Mouse (Mus musculus): ENCODE data around the gene Wscd2. TPM values are rescaled to one million over a fixed set of nuclear protein-coding genes. Genes with fewer than 3 reads are reported as not detected.

Wscd2 gene
- polyA plus RNA-seq, 1 experiment from 2014 or later = 2.5 TPM

- ATAC-seq (replicated peaks; ENCODE audit: insufficient number of reproducible peaks, insufficient read depth, low FRiP score, low read depth) = no peak
- 0 out of 2 replicates have a peak, but pooled peaks cover 3% of the 10 kb centered on the region for H3K27me3 ChIP-seq
Observed at GRCm38 (mm10) chr5:113600181-113600580, 110.0 kb downstream of the Wscd2 start.

DNA sequence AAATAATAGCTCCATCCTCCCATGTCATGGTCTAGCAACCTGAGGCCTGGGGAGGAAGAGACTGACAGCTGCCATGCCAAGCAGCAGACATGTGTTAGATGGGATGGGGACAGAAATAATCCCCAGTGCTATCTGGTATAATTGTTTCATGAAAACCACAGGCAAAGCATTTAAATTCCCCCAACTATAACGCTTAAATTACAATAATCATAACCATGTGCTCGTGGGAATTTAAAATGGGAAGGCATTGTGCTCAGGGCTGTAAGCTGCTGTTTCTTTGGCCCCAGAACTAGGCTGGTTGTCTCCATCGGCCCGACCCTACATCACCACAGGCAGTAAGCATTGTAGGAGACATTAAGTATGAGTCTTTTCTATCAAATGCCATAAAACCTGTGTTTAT lies 110.7 kb downstream of the Wscd2 start:
- no peak overlapping the region for H3K27ac ChIP-seq
- no peaks in the 10 kb centered on the region for H3K9me3 ChIP-seq (replicated peaks)
- H3K36me3 ChIP-seq = no peaks in the 10 kb centered on the region
- H3K9ac ChIP-seq = no peak overlapping the region
- H3K27me3 ChIP-seq = 0 out of 2 replicates have a peak, but pooled peaks cover 3% of the 10 kb centered on the region
- no peak for ATAC-seq (replicated peaks; ENCODE audit: insufficient number of reproducible peaks, insufficient read depth, low FRiP score, low read depth)
- H3K4me2 ChIP-seq = no peak overlapping the region
- no peak overlapping the region for H3K4me3 ChIP-seq
- H3K4me1 ChIP-seq (replicated peaks) = no peaks in the 10 kb centered on the region
- whole genome bisulfite sequencing = 74% methylated on average over 4 of the region's 4 CpGs

More at GRCm38 (mm10) chr5:113600181-113600580, 110.0 kb downstream of the Wscd2 start:
- H3K4me1 ChIP-seq (replicated peaks) = no peaks in the 10 kb centered on the region
- no peak overlapping the region for H3K27ac ChIP-seq
- H3K36me3 ChIP-seq = no peaks in the 10 kb centered on the region
- WGBS = 67% methylated on average over 3 of the region's 3 CpGs
- H3K4me3 ChIP-seq = no peak overlapping the region
- no peak overlapping the region for H3K9ac ChIP-seq
- H3K9me3 ChIP-seq (replicated peaks) = no peaks in the 10 kb centered on the region
- H3K4me2 ChIP-seq = no peak overlapping the region

DNA sequence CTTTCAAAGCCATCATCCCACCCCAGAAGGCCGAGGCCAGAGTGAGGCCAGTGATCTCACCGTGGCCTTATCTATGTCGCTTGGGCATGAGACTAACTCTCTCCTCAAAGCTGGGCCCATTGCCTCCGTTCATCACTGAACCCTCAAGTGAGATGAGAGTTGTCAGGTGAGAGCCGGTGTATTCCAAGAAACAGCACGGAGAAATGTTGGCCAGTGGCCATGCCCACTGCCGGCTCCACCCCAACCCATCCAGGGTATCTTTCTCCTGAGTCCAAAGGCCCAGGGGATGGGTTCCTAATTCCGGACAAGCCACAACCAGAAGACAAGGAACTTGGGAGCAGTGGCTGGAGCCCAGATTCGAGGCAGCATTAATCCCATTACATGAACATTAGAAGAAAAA lies 113.3 kb downstream of the Wscd2 start:
- WGBS = 56% methylated on average over 9 of the region's 9 CpGs
- Histone ChIP-seq H3K4me1 (replicated peaks) (peaks cover 14% of the 10 kb centered on the region), H3K27me3 (0 out of 2 replicates have a peak, but pooled peaks cover 7% of the 10 kb centered on the region), H3K9ac (no peak overlapping the region), H3K36me3 (no peaks in the 10 kb centered on the region), H3K4me2 (no peak overlapping the region), H3K4me3 (no peak overlapping the region), H3K27ac (no peak overlapping the region), H3K9me3 (replicated peaks) (no peaks in the 10 kb centered on the region)
- ATAC-seq (replicated peaks; ENCODE audit: insufficient number of reproducible peaks, insufficient read depth, low FRiP score, low read depth) = no peak

GRCm38 (mm10) chr5:113604758-113605157 lies 114.6 kb downstream of the Wscd2 start:
- no peak overlapping the region for H3K4me2 ChIP-seq
- H3K9ac ChIP-seq = no peak overlapping the region
- no peak for ATAC-seq (replicated peaks; ENCODE audit: insufficient number of reproducible peaks, insufficient read depth, low FRiP score, low read depth)
- H3K27ac ChIP-seq = no peak overlapping the region
- H3K9me3 ChIP-seq (replicated peaks) = no peaks in the 10 kb centered on the region
- peaks cover 18% of the 10 kb centered on the region for H3K4me1 ChIP-seq (replicated peaks)
- H3K27me3 ChIP-seq = 0 out of 2 replicates have a peak, but pooled peaks cover 11% of the 10 kb centered on the region
- no peaks in the 10 kb centered on the region for H3K36me3 ChIP-seq
- no peak overlapping the region for H3K4me3 ChIP-seq
- 69% methylated on average over 4 of the region's 4 CpGs for WGBS

- no peak overlapping the region for H3K27ac ChIP-seq
- H3K36me3 ChIP-seq = no peaks in the 10 kb centered on the region
- no peak for ATAC-seq (replicated peaks; ENCODE audit: insufficient number of reproducible peaks, insufficient read depth, low FRiP score, low read depth)
- WGBS = 73% methylated on average over 3 of the region's 3 CpGs
- no peak overlapping the region for H3K9ac ChIP-seq
- H3K9me3 ChIP-seq (replicated peaks) = no peaks in the 10 kb centered on the region
- H3K4me2 ChIP-seq = no peak overlapping the region
- no peak overlapping the region for H3K4me3 ChIP-seq
- peaks cover 18% of the 10 kb centered on the region for H3K4me1 ChIP-seq (replicated peaks)
- peaks cover 14% of the 10 kb centered on the region; the same call in 1 of the 2 replicates for H3K27me3 ChIP-seq
Observed at GRCm38 (mm10) chr5:113606121-113606520, 116.0 kb downstream of the Wscd2 start.

DNA sequence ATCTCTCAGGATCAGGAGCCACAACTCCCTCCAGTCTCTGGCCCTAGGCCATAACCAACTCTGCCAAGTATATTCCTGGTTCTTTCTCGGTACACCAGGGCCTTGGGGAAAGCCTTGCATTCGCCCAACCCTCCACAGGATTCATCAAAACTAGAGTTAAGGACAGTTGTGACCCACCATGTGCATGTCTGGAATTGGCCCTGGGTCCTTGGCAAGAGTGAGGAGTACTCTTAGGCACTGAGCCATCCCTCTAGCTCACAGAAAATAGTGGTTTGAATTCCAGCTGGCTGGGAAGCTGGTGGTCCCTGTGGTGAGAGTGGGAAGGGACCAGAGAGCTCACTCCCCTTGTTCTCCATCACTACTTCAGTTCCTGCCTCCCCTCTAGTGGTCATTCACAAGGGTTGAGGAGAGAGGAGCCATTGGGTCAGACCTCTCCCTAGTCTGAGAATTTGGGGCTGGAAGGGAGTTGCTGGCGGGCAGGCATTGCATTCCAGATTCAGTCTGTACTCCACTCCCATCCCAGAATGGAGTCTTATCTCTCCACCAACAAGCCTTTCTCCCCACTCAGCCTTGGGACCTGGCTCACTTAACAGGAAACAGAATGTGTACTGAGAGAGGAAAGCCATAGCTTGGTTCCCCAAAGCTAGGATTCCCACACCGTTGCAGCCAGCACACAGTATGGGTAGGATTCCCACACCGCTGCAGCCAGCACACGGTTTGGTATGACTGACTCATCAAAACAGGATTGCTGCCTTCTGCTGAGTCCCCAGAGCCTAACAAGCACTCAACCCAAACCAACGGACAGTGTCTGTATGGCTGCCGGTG lies 117.0 kb downstream of the Wscd2 start:
- Histone ChIP-seq H3K4me3 (no peak overlapping the region), H3K36me3 (no peaks in the 10 kb centered on the region), H3K9ac (no peak overlapping the region), H3K9me3 (replicated peaks) (no peaks in the 10 kb centered on the region), H3K4me1 (replicated peaks) (peaks cover 21% of the 10 kb centered on the region), H3K4me2 (no peak overlapping the region), H3K27ac (peak overlapping the region; percentile 70), H3K27me3 (peaks cover 14% of the 10 kb centered on the region; the same call in 1 of the 2 replicates)
- 61% methylated on average over 8 of the region's 8 CpGs for WGBS
- no peak for ATAC-seq (replicated peaks; ENCODE audit: insufficient number of reproducible peaks, insufficient read depth, low FRiP score, low read depth)

GRCm38 (mm10) chr5:113607941-113608431 lies 117.9 kb downstream of the Wscd2 start:
- no peak overlapping the region for H3K9ac ChIP-seq
- 22% methylated on average over 13 of the region's 13 CpGs for WGBS
- 0 out of 2 replicates have a peak, but pooled peaks have one; percentile 9 for ATAC-seq (replicated peaks; ENCODE audit: insufficient number of reproducible peaks, insufficient read depth, low FRiP score, low read depth)

GRCm38 (mm10) chr5:113608511-113608910 lies 118.4 kb downstream of the Wscd2 start:
- Histone ChIP-seq H3K9ac (no peak overlapping the region), H3K4me2 (no peak overlapping the region), H3K36me3 (no peaks in the 10 kb centered on the region), H3K4me3 (no peak overlapping the region), H3K27me3 (peaks cover 14% of the 10 kb centered on the region; the same call in 1 of the 2 replicates), H3K9me3 (replicated peaks) (no peaks in the 10 kb centered on the region), H3K4me1 (replicated peaks) (peaks cover 21% of the 10 kb centered on the region), H3K27ac (peak overlapping the region; percentile 70; the same call in 1 of the 2 replicates)
- no peak for ATAC-seq (replicated peaks; ENCODE audit: insufficient number of reproducible peaks, insufficient read depth, low FRiP score, low read depth)
- 79% methylated on average over 8 of the region's 8 CpGs for WGBS

More at GRCm38 (mm10) chr5:113607941-113608431, 117.9 kb downstream of the Wscd2 start:
- Histone ChIP-seq H3K27me3 (peaks cover 14% of the 10 kb centered on the region; the same call in 1 of the 2 replicates), H3K4me2 (no peak overlapping the region), H3K4me1 (replicated peaks) (peaks cover 21% of the 10 kb centered on the region), H3K9me3 (replicated peaks) (no peaks in the 10 kb centered on the region), H3K36me3 (no peaks in the 10 kb centered on the region), H3K27ac (peak overlapping the region; percentile 70), H3K4me3 (no peak overlapping the region)

DNA sequence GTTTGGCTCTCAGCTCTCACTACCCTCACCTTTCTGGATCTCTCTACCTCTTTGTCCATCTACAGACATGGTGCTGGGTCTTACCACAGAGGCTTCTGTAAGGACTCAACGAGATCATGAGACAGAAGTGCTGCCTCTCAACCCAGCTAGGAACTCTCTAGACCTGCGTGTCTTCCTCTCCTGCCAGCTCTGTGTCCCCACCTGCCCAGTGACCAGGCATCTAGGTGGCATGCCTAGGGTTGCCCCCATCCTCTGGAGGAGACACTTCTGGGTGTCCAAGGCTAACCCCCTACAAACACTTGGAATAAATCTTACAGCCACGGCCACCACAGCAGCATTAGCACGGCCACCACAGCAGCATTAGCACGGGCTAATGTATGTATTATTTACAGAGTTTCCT lies 119.8 kb downstream of the Wscd2 start:
- Histone ChIP-seq H3K4me3 (no peak overlapping the region), H3K9me3 (replicated peaks) (no peaks in the 10 kb centered on the region), H3K27ac (no peak overlapping the region), H3K9ac (no peak overlapping the region), H3K36me3 (no peaks in the 10 kb centered on the region), H3K4me2 (no peak overlapping the region), H3K4me1 (replicated peaks) (peaks cover 21% of the 10 kb centered on the region), H3K27me3 (peaks cover 14% of the 10 kb centered on the region; the same call in 1 of the 2 replicates)
- no peak for ATAC-seq (replicated peaks; ENCODE audit: insufficient number of reproducible peaks, insufficient read depth, low FRiP score, low read depth)
- 71% methylated on average over 5 of the region's 5 CpGs for WGBS

DNA sequence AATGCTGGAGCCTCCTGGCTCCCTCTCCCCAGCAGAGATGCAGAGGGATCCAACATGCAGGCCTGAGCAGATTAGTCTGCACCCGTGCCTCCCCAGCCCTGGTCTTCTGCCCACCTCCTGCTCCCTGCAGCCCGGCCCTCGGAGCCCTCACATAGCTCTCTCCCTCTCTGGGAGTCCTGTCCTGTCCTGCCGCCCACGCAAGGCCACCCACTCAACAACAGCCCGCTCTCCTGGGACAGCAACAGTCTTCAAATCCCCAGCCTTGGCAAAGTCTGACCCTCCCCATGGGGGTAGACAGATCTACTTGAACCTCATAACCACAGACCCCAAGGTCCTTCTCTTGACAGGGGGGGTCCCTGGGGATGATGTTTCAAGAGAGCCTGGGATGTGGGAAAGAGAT lies 120.4 kb downstream of the Wscd2 start:
- peaks cover 21% of the 10 kb centered on the region for H3K4me1 ChIP-seq (replicated peaks)
- H3K27me3 ChIP-seq = peaks cover 14% of the 10 kb centered on the region; the same call in 1 of the 2 replicates
- H3K9ac ChIP-seq = no peak overlapping the region
- H3K9me3 ChIP-seq (replicated peaks) = no peaks in the 10 kb centered on the region
- WGBS = 54% methylated on average over 6 of the region's 6 CpGs
- no peaks in the 10 kb centered on the region for H3K36me3 ChIP-seq
- no peak for ATAC-seq (replicated peaks; ENCODE audit: insufficient number of reproducible peaks, insufficient read depth, low FRiP score, low read depth)
- H3K4me3 ChIP-seq = no peak overlapping the region
- H3K27ac ChIP-seq = no peak overlapping the region
- no peak overlapping the region for H3K4me2 ChIP-seq

DNA sequence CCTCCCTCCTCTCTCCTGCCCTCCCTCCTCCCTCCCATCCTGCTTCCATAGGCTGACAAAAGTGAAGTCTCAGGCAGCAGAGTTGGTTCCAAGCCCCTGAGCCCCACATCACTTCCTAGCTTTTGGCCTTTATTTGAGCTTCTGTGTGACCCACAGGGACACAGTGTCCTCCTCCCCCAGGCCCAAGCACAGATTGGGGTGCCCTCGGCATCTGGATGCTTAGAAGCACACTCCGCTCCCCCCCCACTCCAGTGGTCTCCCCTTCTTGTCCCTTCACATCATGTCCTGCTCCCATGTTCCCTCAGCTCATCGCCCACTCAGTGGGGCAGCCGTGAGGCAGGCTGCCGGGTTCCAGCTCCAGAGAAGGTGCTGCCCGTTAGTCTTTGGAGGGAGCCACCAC lies 121.0 kb downstream of the Wscd2 start:
- H3K27ac ChIP-seq = no peak overlapping the region

More for the DNA sequence above, 121.0 kb downstream of the Wscd2 start:
- Histone ChIP-seq H3K4me1 (replicated peaks) (peaks cover 21% of the 10 kb centered on the region), H3K27me3 (peaks cover 14% of the 10 kb centered on the region; the same call in 1 of the 2 replicates), H3K9me3 (replicated peaks) (no peaks in the 10 kb centered on the region), H3K4me2 (no peak overlapping the region), H3K36me3 (no peaks in the 10 kb centered on the region), H3K4me3 (no peak overlapping the region), H3K9ac (no peak overlapping the region)
- 64% methylated on average over 6 of the region's 6 CpGs for WGBS
- ATAC-seq (replicated peaks; ENCODE audit: insufficient number of reproducible peaks, insufficient read depth, low FRiP score, low read depth) = no peak
